Mouse (Mus musculus) 3134 (cell line): ENCODE measurements around the gene Adam15.

ENCODE experiments used
- DNase-seq: peaks from one replicate; pipeline ENCODE4 v3.0.0-alpha.2; 2011; ENCODE audit warnings: low spot score; ENCODE audit not compliant: insufficient read length; ENCODE audit errors: extremely low read depth

Gene Adam15

DNA sequence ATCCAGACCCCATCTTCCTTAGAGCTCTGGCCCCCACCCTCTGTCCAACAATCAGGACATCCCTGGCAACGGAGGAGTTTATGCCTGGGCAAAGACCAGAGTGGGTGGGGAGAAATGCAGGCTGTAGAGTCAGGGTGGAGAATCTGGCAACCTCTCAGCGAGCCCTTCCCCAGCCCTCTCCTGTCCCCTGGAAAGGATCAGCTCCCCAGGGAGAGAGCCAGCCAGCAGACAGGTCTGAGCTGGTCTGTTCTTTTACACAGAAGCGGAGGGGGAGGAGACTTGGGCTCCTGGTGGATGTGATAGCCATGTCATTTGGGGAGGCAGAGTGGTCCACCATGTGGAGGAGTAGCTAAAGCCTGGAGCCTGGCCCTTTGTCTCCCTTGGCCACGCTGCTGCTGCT, 21.2 kb downstream of the Adam15 start:
- DNase-seq: no peak

DNA sequence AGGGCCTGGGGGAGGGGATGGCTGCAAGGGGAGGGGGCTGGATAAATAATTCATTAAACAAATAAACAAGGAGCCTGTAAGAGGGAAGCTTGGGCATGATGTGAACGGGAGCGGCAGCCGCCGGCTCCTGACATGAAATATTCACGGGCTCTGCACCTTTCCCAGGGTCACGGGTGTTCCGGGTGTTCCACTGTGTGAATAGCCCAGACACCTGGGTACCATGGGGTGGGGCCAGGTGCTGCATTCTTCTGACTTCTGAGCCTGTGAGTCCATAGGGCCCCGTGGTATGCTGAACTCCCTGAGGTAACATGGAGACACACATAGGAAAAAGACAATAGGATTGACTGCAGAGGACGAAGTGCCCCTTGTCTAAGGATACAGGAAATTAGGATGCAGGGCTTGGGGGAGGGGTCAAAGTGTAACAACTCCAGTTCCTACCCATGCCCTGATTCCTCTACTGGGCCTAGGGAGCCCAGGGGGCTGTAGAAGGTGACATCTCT, 22.4 kb downstream of the Adam15 start:
- no peak for DNase-seq

DNA sequence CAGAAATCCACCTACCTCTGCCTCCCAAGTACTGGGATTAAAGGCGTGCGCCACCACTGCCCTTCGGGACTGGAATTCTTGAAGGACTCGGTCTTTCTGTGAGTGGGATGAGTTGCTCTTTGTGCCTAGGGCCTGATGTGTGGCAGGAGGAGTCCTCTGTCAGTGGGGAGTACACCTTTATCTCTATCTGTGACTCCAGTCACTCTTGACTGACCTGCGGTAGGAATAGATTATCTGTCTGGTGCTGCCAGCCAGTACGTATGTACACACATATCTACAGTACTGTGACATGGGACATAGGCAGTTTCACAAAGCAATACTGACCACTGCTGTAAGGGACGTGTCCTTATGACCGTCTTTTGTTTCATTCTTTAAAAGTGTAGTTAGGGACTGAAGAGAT, 23.9 kb downstream of the Adam15 start:
- DNase-seq: no peak

DNA sequence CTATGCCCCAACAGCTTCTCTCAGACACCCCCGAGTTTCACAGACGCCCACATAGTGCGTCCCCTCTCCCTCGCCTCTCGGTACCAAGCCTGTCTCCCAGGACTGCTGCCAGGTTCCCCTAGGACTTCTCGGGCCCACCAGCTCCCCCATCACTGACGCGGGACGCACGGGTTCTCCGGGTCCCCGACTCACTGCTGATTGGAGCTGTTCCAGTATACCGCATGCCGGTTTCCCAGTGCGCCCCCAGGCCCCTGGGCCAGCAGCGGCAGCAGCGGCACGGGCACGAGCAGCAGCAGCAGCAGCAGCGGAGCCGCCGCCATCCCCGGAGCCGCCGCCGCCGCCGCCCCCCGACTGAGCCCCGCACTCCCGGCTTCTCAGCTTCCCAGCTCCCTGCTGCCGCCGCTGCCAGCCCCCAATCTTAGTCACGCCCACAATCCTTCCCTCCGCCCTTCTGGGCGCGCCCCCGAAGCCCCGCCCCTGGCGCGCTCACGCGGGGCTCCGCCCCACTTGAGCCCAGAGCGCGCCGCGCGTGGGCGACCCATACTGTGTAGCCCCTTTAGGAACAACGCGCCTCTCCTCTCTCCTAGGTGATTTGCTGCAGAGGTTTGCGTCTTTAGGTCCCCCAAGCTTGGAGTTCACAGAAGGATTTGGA, 27.2 kb downstream of the Adam15 start, which contains the start of gene Efna3:
Gene Efna3, minus strand, starts transcription at position 452 of the 652 bp plus-strand sequence.
- DNase-seq: peak; percentile 83

DNA sequence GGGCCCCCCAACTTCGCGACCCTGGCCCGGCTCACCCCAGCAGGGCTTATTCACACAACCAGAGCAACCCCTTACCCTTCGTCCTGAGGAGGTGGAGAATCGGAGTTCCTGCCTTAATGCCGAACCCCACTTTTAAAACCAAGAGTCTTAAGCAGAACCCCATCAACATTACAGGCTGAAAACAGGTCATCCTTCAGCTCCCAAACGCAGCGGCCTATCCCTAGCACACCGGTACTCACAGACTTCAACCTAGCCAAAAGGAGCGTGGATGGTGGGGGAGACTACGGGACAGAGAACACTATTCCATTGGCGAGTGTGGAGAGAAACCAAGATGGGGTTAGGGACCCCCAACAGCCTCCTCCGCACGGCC, 27.7 kb downstream of the Adam15 start:
- DNase-seq: no peak

DNA sequence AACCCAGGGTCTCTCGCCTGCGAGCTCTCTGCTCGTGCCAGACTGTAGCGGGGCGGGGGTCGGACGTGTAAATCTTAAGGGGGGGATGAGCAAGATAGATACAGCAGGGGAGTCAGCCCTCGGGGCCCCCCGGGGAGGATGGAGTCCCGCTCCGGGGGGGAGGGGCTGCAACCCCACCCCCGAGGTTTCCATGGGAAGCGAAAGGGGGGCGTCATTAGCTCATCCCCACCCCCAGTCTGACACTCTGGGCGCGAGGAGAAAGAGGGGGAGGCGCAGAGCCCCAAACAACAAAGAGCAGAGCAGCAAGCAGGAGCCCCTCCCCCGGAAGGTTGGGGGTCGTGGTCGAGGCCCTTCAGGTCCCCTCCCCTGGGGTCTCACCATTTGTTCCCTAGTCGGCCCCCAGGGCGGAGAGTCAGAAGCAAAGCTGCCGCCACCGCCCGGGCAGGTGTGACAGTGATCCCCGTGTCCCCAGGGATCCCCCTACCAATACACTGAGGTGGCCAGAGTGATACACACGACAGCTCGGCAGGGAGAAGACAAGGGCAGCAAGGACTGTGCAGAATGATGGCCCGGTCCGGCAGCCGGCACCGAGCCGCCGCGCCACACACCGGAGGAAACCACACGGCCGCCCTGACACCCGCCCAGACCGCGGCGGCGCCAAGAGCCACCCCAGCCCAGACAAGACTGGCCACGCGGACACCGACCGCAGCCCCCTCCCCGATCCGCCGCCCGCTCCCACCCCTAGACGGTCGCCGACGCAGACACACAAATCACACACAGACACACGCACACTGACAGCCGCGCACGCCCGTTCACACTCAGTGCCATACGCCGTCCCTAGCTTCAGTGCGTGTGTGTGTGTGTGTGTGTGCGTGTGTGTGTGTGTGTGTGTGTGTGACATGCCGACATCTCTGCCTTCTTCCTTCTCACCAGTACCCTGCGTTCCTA, 28.3 kb downstream of the Adam15 start:
- DNase-seq: peak; percentile 61

DNA sequence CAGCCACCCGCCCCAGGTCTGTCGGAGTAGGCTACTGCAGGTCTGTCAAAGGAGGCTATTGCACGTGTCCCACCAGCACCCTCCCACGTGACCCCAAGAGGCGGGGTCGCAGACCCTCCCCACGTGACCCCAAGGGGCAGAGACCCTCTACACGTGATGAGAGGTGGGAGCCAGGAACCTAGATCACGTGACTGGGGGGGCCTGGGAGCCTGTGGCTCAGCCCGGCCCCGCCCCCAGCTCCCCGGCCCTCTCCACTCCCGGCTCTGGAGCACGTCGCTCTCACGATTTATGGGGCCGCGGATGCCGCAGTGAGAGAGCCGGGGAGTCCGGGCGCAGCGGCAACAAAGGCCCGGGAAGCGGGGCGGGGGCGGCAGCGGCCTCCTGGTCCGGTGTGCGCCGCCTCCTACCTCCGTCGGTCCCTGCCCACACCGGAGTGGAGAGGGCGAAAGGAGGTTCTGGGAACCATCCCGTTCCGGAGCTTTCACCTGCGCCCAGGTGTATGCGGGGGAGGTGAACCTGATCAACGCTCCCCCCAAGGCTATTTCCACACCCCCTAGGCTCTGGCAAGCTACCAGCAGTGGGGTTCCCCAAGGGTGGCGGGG, 29.1 kb downstream of the Adam15 start:
- no peak for DNase-seq

DNA sequence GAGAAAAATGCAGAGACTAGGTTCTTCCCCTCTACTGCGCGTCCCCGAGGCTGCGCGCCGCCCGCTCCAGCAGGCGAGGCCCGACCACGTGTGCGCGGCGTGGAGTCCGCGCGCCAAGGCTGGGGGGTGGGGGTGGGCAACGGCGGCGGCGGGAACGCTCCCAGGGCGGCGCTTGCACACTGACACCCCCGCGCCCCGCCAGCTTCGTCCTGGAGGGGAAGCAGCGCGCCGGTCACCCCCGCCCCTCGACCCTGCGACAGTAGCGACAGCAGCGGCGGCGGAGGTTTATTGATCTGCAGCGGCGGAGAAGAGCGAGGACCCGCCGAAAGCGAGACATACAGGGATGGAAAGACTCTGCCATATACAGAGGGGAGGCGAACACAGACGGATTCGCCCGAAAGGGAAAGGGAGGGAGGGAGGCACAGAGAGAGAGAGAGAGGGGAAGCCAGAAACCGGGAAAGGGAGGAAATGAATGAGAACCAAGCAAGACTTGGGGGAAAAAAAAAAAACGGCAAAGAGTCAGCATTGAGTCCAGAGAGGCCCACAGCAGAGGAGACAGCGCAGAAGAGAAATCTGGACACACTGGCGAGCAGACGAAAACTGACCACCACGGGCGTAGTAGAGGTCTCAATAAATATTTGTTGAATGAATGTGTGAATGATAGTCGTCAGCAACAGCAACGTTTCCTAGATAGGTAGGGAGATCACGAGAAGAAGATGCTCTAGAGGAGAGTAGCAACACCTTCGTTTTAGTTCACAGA, 30.0 kb downstream of the Adam15 start:
- DNase-seq: no peak

DNA sequence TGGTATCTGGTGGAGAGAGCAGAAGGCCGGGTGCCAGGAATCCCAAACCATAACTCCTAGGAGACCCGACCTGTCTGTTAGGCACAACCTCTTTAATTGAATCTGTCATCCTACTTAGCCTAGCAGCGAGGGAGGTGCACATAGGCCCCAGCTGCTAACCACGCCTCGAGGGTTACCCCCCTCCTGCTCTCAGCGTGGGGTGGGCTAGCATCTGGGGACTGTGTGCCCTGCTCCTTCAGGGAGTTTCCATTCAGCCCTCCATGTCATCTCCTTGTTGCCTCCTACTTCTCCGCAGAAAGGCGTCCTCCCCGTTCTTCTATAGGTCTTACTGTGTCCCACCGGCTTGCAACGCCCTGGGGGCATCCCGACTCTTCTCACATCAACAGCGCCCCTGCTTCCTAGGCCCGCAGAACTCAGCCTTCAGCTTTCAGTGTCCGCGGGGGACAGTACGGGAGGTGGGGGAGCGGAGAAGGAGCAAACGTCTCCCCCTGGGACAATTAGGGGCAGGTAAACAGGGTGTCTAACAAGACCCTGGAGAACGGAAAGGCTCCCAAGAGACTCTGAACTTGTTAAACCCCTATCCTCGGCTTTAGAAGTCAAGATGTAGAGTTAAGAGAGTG, 30.7 kb downstream of the Adam15 start:
- peak; percentile 36 for DNase-seq

DNA sequence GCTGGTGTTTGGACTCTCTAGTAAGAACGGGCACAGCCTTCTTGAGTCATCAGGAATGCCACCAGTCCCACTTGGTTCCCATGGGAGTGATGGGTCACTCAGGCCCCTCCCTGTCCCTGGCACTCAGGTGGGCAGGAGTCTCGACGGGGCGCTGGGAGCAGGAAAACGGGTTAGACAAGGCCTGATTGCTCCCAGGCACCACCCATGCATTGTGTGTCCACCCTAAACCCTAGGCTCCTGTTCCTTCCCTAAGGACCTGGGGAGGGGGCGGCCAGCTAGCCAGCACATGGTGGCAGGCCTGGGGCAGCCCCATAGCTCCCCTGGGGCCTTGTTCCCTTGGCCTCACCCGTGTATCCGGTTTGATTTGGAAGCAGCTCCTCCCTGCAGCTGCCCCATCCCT, 31.5 kb downstream of the Adam15 start:
- DNase-seq: peak; percentile 86

DNA sequence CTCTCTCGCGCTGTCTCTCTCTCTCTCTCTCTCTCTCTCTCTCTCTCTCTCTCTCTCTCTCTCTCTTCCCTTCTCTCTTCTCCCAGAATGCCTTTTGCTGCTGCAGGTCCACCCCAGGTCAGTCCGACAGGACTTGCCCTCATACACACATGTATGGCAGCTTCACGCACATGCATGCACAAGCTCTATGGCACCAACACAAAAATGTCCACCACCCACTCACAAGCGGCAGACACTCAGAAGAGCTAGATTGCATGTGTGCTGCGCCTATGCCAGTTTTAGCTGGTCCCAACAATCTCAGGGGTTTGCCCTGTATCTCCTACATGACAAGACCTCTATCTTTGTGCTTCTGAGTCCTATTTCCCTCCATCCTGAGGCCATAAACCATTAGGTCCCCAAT, 32.5 kb downstream of the Adam15 start:
- no peak for DNase-seq

DNA sequence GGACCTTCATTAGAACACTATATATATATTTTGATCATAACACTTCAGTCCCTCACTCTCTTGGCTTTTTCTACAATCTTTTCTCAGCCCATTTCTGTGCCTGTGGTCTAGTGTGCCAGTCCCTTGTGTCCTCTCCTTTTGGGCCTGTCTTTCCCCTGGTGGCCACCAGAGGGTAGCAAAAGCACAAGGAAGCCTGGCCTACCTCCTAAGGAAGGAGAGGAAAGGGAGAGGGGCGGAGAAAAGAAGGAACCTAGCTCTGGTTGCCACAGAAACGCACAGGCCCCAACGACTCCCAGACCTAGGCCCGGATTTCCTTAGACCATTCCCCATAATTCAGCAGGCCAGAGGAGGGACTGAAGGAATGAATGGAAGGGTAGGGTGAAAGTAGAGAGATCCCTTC, 33.0 kb downstream of the Adam15 start:
- peak; percentile 71 for DNase-seq

DNA sequence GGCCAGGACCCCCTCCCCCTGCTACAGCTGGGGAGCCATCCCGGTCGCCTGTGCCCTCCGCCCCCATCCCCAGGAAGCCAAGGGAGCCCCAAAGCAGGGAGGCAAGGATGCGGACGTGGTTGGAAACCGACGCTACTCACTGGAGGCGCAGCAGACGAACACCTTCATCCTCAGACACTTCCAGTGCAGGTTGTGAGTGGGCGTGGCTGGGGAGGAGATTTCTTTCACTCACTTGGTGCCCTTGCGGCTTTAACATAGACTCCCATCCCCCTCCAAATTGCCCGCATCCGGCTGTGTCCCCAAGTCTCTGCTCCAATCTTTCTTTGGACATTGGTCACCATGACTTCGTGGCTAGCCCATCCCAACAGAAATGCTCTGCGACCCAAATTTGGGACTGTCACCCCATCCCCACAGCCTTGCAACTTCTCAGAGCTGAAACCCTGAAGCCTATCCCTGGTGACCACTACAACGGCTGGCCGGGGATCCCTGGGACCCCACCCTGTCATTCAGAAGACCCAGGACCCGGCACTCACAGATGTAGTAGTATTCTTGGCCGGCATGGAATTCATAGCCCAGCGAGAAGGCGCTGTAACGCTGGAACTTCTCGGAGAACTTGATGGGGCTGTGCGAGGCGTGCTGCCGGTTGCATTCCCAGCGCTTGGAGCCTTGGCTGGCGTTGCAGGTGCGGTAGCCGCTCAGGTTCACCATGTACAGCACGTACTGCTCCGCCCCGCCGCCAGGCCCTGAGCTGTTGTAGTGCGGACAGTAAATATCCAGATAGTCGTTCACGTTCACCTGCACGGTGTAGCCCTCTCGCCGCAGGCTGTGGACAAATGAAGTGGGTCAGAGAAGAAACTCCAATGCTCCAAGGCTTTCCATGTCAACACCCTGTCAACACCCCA, 33.6 kb downstream of the Adam15 start:
- no peak for DNase-seq

DNA sequence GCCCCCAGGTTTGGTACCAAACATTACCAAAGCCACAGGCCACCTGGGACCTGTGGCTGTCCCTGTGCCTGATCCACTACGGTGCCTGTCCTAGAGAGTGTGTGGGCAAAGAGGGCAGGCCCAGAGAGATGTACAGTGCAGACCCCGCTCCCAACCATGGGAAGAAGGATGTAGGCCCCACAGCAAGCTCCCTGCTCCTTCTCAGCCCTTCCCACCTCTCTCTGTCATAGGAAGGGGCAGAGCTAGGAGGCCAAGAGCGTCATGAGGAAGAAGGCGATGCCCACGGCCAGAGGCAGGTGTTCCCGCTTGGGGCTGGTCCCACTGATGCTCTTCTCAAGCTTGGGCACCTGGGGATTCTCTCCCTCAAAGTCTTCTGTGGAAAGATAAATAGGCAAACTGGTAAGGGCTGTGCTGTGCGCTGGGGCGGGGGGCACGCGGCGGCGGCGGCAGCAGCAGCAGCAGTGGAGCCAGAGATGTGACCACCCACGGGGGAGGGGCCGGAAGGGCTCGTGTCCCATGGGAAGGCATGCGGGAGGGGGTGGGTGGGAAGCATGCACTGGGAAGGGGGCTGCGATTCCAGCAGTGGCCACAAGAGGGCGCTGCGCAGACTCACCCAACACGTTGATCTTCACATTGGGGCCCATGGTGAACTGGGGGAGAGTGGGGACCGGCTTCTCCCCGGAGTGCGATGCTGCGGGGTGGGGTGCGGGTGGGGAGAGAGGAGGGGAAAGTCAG, 34.4 kb downstream of the Adam15 start:
- DNase-seq: peak; percentile 78

DNA sequence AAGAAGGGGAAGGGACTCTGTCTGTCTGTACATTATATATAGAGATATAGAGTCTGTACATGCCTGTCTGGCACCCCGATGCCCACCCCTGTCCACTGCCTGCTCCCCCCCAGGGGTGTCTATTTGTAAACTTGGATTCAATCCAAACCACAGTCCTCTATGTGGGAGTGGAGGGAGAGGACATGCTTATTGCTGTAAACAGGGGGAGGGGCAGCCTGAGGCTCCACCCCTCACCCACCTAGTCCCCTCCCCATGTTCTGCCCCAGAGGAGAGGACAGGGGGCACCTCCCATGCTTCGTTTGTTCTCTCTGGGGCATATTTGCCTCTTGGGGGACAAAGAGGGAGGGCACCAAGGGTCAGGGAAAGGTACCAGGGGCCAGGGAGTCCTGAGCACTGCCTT, 35.0 kb downstream of the Adam15 start:
- DNase-seq: no peak

DNA sequence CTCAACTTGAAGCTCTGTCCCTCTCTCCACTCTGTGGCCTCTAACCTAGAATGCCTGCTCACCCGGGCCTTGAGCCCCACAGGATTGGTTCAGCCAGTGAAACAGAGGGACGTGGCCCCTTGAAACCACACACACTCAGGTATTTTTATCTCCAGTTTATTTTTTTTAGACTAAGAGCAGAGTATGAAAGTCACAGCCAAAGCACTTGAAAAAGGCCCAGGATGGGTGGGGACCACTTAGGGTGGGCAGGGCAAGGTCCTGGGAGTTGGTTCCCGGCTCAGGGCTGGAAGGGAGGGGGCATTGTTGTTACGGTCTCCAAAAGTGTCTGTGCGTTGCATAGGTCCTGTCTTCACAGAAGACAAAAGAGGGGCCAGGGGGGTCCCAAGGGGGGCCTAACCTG, 35.5 kb downstream of the Adam15 start:
- DNase-seq: no peak

DNA sequence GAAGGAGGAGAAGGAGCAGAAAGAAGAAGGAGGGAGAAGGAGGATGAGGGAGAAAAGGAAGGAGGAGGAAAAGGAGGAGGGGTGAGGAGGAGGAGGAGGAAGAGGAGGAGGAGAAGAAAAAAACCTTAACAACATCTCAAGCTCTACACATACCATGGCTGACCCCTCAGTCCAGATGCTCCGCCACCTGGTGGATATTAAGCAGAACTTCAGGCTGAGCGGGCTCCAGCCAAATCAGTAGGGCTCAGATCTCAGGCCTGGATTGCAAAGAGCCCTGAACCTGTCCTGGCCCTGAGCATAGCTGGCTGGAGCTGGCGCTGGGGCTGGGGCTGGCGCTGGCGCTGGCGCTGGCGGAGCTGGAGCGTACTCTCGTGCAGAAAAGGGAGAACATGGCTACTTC, 41.7 kb downstream of the Adam15 start:
- DNase-seq: peak; percentile 62

DNA sequence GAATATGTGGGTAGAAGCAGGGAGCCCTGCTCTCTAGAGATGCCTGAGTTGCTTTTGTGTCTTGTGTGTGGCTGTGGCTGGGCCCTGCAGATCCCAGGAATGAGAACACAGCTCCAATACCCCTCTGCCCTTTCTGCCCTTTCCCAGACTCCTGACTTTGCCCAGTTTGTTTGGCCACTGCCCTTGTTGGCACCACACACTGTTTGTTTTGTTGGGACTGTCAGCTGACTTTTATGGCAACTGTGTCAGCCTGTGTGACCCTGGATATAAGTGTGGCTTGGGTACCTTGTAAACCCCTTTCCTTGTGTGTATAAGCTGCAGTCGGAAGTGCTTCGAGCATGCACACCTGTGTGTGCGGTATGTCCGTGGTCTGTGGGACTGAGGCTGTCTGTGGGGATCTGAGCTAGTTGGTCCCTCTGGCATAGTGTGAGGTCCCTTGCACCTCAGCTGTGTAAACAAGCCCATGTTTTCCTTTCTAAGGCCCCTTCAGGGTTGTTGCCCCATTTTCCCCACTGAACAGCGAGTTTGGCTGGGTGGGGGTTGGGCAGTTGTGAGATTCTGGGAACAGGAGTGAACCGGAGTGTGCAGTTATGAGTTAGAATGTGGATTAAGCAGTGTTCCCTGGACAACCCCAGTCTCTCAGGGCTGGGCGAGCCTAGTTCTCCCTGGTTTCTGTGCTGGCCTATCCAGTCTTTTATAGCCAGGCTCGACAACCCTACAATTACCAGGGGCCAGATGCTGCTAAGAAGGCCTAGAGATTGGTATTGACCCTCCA, 44.1 kb downstream of the Adam15 start:
- no peak for DNase-seq
